Mouse (Mus musculus) midbrain, embryonic 10.5 days (tissue): ENCODE results near the gene Olfr275. TPM values are rescaled to one million over a fixed set of nuclear protein-coding genes. Genes with fewer than 3 reads are reported as not detected.

Experiments
- polyA plus RNA-seq: library from polyadenylated mRNA; unstranded; fragments of >200 nt; fragmentation: Nextera tagmentation; extraction: Ambion mirVana; gene quantifications from 2 replicates; pipeline ENCODE4 v1.2.1, GENCODE M21; 2016

The Olfr275 gene
- polyA plus RNA-seq, 1 experiment from 2014 or later = not detected

Other genes starting within 250 kb of the Olfr275 start
- gene Toporsl, start 218.3 kb upstream of the Olfr275 start, polyA plus RNA-seq = 0.04 TPM in 1 of 2 replicates, not detected in the other
- gene Olfr273, start 44.6 kb downstream of the Olfr275 start, polyA plus RNA-seq = not detected in 2 replicates
- gene Olfr272, start 104.6 kb downstream of the Olfr275 start, polyA plus RNA-seq = not detected in 2 replicates
- gene Olfr270, start 149.9 kb downstream of the Olfr275 start, polyA plus RNA-seq = not detected in 2 replicates
- not detected in 2 replicates for gene Nipsnap3a, start 174.7 kb downstream of the Olfr275 start, polyA plus RNA-seq
- 88.6 and 97.5 TPM in 2 replicates for gene Nipsnap3b, start 197.3 kb downstream of the Olfr275 start, polyA plus RNA-seq